Mouse (Mus musculus): ENCODE data around the gene Alox12b. TPM values are rescaled to one million over a fixed set of nuclear protein-coding genes. Genes with fewer than 3 reads are reported as not detected.

Alox12b gene
- polyA plus RNA-seq (2014; fragmentation: Illumina TruSeq; extraction: RNeasy Lipid Tissue Mini Kit (QIAGEN cat#74804); ENCODE audit: low read depth, low replicate concordance), result not detected

DNA sequence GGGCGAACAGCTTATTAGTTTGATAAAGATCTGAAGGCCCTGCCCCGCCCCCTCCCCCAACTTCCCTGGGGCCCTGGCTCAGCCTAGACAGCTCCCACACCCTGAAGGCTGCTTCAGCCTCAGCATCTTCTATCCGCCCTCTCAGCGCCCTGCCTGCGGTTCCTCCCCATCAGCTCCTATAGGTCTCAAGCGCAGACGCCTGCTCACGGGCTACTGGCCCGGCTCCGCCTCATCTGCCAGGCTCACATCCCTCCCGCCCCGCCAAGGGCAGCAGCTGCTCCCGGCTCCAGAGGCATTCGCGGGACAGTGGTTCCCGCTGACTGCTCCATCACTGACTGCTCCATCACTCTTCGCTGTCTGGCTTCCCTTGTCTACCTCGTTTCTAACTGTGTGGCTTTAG, at the start of gene Alox12b:
TSS of gene Alox12b (plus strand) at position 190 of the 400 bp plus-strand sequence.

GRCm38 (mm10) chr11:69120221-69121000, 36.4 kb upstream of the Alox12b start, which contains the start of gene Hes7:
Gene Hes7, plus strand, starts transcription at chr11:69120404.

GRCm38 (mm10) chr11:69122336-69122951, 34.3 kb upstream of the Alox12b start, which contains the start of gene 9130213A22Rik:
Gene 9130213A22Rik, minus strand, starts transcription at chr11:69122589.

DNA sequence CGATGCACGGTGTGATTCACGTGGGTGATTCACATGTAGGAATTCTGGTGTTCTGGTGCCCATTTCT, 31.1 kb upstream of the Alox12b start, which contains the start of gene Aloxe3:
TSS of gene Aloxe3 (plus strand) at position 45 of the 67 bp plus-strand sequence.

GRCm38 (mm10) chr11:69197743-69198142, 41.0 kb downstream of the Alox12b start, which contains the start of gene Alox8:
Gene Alox8, minus strand, starts transcription at chr11:69197843.

Other genes with a start within 250 kb of the Alox12b start
- gene Odf4, start 229.9 kb upstream of the Alox12b start, polyA plus RNA-seq (2014; fragmentation: Illumina TruSeq; extraction: RNeasy Lipid Tissue Mini Kit (QIAGEN cat#74804); ENCODE audit: low read depth, low replicate concordance), result not detected
- gene Arhgef15, start 199.5 kb upstream of the Alox12b start, polyA plus RNA-seq (2014; fragmentation: Illumina TruSeq; extraction: RNeasy Lipid Tissue Mini Kit (QIAGEN cat#74804); ENCODE audit: low read depth, low replicate concordance), result 33.1 TPM
- 8.4 TPM for gene Slc25a35, start 188.9 kb upstream of the Alox12b start, polyA plus RNA-seq (2014; fragmentation: Illumina TruSeq; extraction: RNeasy Lipid Tissue Mini Kit (QIAGEN cat#74804); ENCODE audit: low read depth, low replicate concordance)
- gene Rangrf, start 181.8 kb upstream of the Alox12b start, polyA plus RNA-seq (2014; fragmentation: Illumina TruSeq; extraction: RNeasy Lipid Tissue Mini Kit (QIAGEN cat#74804); ENCODE audit: low read depth, low replicate concordance), result 117 TPM
- gene Pfas, start 148.5 kb upstream of the Alox12b start, polyA plus RNA-seq (2014; fragmentation: Illumina TruSeq; extraction: RNeasy Lipid Tissue Mini Kit (QIAGEN cat#74804); ENCODE audit: low read depth, low replicate concordance), result 10.1 TPM
- gene Ctc1, start 141.1 kb upstream of the Alox12b start, polyA plus RNA-seq (2014; fragmentation: Illumina TruSeq; extraction: RNeasy Lipid Tissue Mini Kit (QIAGEN cat#74804); ENCODE audit: low read depth, low replicate concordance), result 18.4 TPM
- gene Aurkb, start 111.3 kb upstream of the Alox12b start, polyA plus RNA-seq (2014; fragmentation: Illumina TruSeq; extraction: RNeasy Lipid Tissue Mini Kit (QIAGEN cat#74804); ENCODE audit: low read depth, low replicate concordance), result not detected
- 16.5 TPM for gene Borcs6, start 97.3 kb upstream of the Alox12b start, polyA plus RNA-seq (2014; fragmentation: Illumina TruSeq; extraction: RNeasy Lipid Tissue Mini Kit (QIAGEN cat#74804); ENCODE audit: low read depth, low replicate concordance)
- gene Tmem107, start 86.2 kb upstream of the Alox12b start, polyA plus RNA-seq (2014; fragmentation: Illumina TruSeq; extraction: RNeasy Lipid Tissue Mini Kit (QIAGEN cat#74804); ENCODE audit: low read depth, low replicate concordance), result 9.9 TPM
- 95.0 TPM for gene Vamp2, start 68.5 kb upstream of the Alox12b start, polyA plus RNA-seq (2014; fragmentation: Illumina TruSeq; extraction: RNeasy Lipid Tissue Mini Kit (QIAGEN cat#74804); ENCODE audit: low read depth, low replicate concordance)
- gene Per1, start 61.8 kb upstream of the Alox12b start, polyA plus RNA-seq (2014; fragmentation: Illumina TruSeq; extraction: RNeasy Lipid Tissue Mini Kit (QIAGEN cat#74804); ENCODE audit: low read depth, low replicate concordance), result 22.2 TPM
- not detected for gene Hes7, start 36.6 kb upstream of the Alox12b start, polyA plus RNA-seq (2014; fragmentation: Illumina TruSeq; extraction: RNeasy Lipid Tissue Mini Kit (QIAGEN cat#74804); ENCODE audit: low read depth, low replicate concordance)
- 0.39 TPM for gene 9130213A22Rik, start 34.4 kb upstream of the Alox12b start, polyA plus RNA-seq (2014; fragmentation: Illumina TruSeq; extraction: RNeasy Lipid Tissue Mini Kit (QIAGEN cat#74804); ENCODE audit: low read depth, low replicate concordance)
- gene Aloxe3, start 31.1 kb upstream of the Alox12b start, polyA plus RNA-seq (2014; fragmentation: Illumina TruSeq; extraction: RNeasy Lipid Tissue Mini Kit (QIAGEN cat#74804); ENCODE audit: low read depth, low replicate concordance), result not detected
- gene Alox8, start 40.9 kb downstream of the Alox12b start, polyA plus RNA-seq (2014; fragmentation: Illumina TruSeq; extraction: RNeasy Lipid Tissue Mini Kit (QIAGEN cat#74804); ENCODE audit: low read depth, low replicate concordance), result 1.6 TPM
- gene Gucy2e, start 80.0 kb downstream of the Alox12b start, polyA plus RNA-seq (2014; fragmentation: Illumina TruSeq; extraction: RNeasy Lipid Tissue Mini Kit (QIAGEN cat#74804); ENCODE audit: low read depth, low replicate concordance), result 0.05 TPM
- 6.1 TPM for gene Cntrob, start 166.8 kb downstream of the Alox12b start, polyA plus RNA-seq (2014; fragmentation: Illumina TruSeq; extraction: RNeasy Lipid Tissue Mini Kit (QIAGEN cat#74804); ENCODE audit: low read depth, low replicate concordance)
- gene Trappc1, start 167.0 kb downstream of the Alox12b start, polyA plus RNA-seq (2014; fragmentation: Illumina TruSeq; extraction: RNeasy Lipid Tissue Mini Kit (QIAGEN cat#74804); ENCODE audit: low read depth, low replicate concordance), result 82.5 TPM
- 0.26 TPM for gene Kcnab3, start 169.3 kb downstream of the Alox12b start, polyA plus RNA-seq (2014; fragmentation: Illumina TruSeq; extraction: RNeasy Lipid Tissue Mini Kit (QIAGEN cat#74804); ENCODE audit: low read depth, low replicate concordance)
- gene Rnf227, start 183.5 kb downstream of the Alox12b start, polyA plus RNA-seq (2014; fragmentation: Illumina TruSeq; extraction: RNeasy Lipid Tissue Mini Kit (QIAGEN cat#74804); ENCODE audit: low read depth, low replicate concordance), result 0.47 TPM
- 19.5 TPM for gene Chd3, start 212.4 kb downstream of the Alox12b start, polyA plus RNA-seq (2014; fragmentation: Illumina TruSeq; extraction: RNeasy Lipid Tissue Mini Kit (QIAGEN cat#74804); ENCODE audit: low read depth, low replicate concordance)
- 87.6 TPM for gene Naa38, start 238.5 kb downstream of the Alox12b start, polyA plus RNA-seq (2014; fragmentation: Illumina TruSeq; extraction: RNeasy Lipid Tissue Mini Kit (QIAGEN cat#74804); ENCODE audit: low read depth, low replicate concordance)
- 35.3 TPM for gene Cyb5d1, start 238.6 kb downstream of the Alox12b start, polyA plus RNA-seq (2014; fragmentation: Illumina TruSeq; extraction: RNeasy Lipid Tissue Mini Kit (QIAGEN cat#74804); ENCODE audit: low read depth, low replicate concordance)
- gene Tmem88, start 241.2 kb downstream of the Alox12b start, polyA plus RNA-seq (2014; fragmentation: Illumina TruSeq; extraction: RNeasy Lipid Tissue Mini Kit (QIAGEN cat#74804); ENCODE audit: low read depth, low replicate concordance), result 16.4 TPM

Data from heart, adult 10 weeks (tissue).